Mouse (Mus musculus) thymus, adult 2 months (tissue): ENCODE data around the gene Ptgdr. TPM values are rescaled to one million over a fixed set of nuclear protein-coding genes. Genes with fewer than 3 reads are reported as not detected.
"Not testable (repeated sequence)": the region's sequence is repeated elsewhere in the genome, so short reads cannot be mapped to it uniquely, and the experiment has no call there.

ENCODE experiments used
- DNase-seq: peaks from one replicate; pipeline ENCODE4 v3.0.0; 2021
- H3K27ac ChIP-seq: fragments of 200-500 bp; 2 replicates; pipeline ENCODE4 v1.5.1; 2012; ENCODE audit warnings: low read length, control low read depth; ENCODE audit not compliant: control insufficient read depth, insufficient read depth
- H3K27me3 ChIP-seq: fragments of 200-500 bp; 2 replicates; pipeline ENCODE4 v1.6.1; 2012; ENCODE audit warnings: mild to moderate bottlenecking, low read length, moderate library complexity, mixed read lengths; ENCODE audit not compliant: control insufficient read depth, insufficient read depth
- H3K36me3 ChIP-seq: fragments of 200-500 bp; 2 replicates; pipeline ENCODE4 v1.6.1; 2012; ENCODE audit warnings: mild to moderate bottlenecking, low read length, moderate library complexity; ENCODE audit not compliant: control insufficient read depth, insufficient read depth
- H3K4me1 ChIP-seq: fragments of 200-500 bp; replicated peaks from 2 replicates; pipeline ENCODE4 v1.6.1; 2012; ENCODE audit warnings: low read length; ENCODE audit not compliant: control insufficient read depth, insufficient read depth
- H3K4me3 ChIP-seq: fragments of 200-500 bp; 2 replicates; pipeline ENCODE4 v1.5.1; 2012; ENCODE audit warnings: mild to moderate bottlenecking, low read length, control low read depth, moderate library complexity; ENCODE audit not compliant: control insufficient read depth, insufficient read depth
- CTCF ChIP-seq: fragments of 200-500 bp; IDR thresholded peaks from 2 replicates; pipeline ENCODE4 v1.5.1; 2012; ENCODE audit warnings: mild to moderate bottlenecking, control low read depth, low read length, moderate library complexity, borderline replicate concordance; ENCODE audit not compliant: control insufficient read depth, poor library complexity, insufficient read depth; ENCODE audit errors: extremely low read depth
- POLR2A ChIP-seq: fragments of 200-500 bp; IDR thresholded peaks from 2 replicates; pipeline ENCODE4 v1.6.1; 2012; ENCODE audit warnings: mild to moderate bottlenecking, low read length, control low read depth, moderate library complexity; ENCODE audit not compliant: control insufficient read depth, poor library complexity, insufficient read depth; ENCODE audit errors: extremely low read depth
- WGBS: fragments of 180-500 bp; shearing (Covaris S2); methylation state at CpG from one replicate; pipeline ENCODE4 v1.1.7; 2018; 5-methylcytosine and 5-hydroxymethylcytosine counted together
- polyA plus RNA-seq: library from polyadenylated mRNA; depleted of rRNA; stranded (reverse); fragments of >200 nt; gene quantifications from 2 replicates; pipeline ENCODE4 v1.2.3, GENCODE M21; 2012

Gene Ptgdr
- polyA plus RNA-seq, 1 experiment, result 0.66 TPM

DNA sequence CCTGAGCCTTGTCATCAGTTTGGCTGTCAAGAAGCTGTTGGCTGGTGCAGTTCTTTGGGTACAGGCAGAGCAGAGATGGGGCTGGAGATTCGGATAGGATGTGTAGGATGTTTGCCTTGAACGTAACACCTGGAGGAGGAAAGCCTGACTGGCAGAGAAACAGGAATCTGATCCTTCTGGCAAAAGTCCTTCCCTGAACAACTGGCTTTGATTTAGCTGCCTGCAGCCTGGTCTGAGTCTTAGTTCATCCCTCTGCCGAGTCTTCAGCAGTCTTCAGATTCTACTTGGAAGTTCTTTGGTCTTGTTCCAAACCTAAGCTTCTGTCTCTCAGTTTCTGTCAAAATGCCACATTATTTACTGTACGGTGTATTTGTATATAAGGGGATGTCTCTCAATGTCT, 3.9 kb upstream of the Ptgdr start:
- no peak for DNase-seq
- 91% methylated on average over 4 of the region's 4 CpGs for WGBS

GRCm38 (mm10) chr14:44861161-44861560, 2.0 kb upstream of the Ptgdr start:
- H3K4me3 ChIP-seq, result no peak overlapping the region
- 3% methylated on average over 3 of the region's 3 CpGs for WGBS
- TF ChIP-seq POLR2A, result no peak
- no peak for TF ChIP-seq CTCF

More for the DNA sequence above, 3.9 kb upstream of the Ptgdr start:
- H3K4me1 ChIP-seq, result no peaks in the 10 kb centered on the region
- TF ChIP-seq CTCF (no peak), POLR2A (no peak)
- no peaks in the 10 kb centered on the region for H3K27me3 ChIP-seq
- no peaks in the 10 kb centered on the region for H3K36me3 ChIP-seq
- no peak overlapping the region for H3K4me3 ChIP-seq
- no peak overlapping the region for H3K27ac ChIP-seq

GRCm38 (mm10) chr14:44858372-44858771, 803 bp downstream of the Ptgdr start:
- no peak for DNase-seq
- no peaks in the 10 kb centered on the region for H3K4me1 ChIP-seq
- TF ChIP-seq CTCF (no peak), POLR2A (no peak)
- no peaks in the 10 kb centered on the region for H3K36me3 ChIP-seq
- H3K27me3 ChIP-seq, result no peaks in the 10 kb centered on the region
- no peak overlapping the region for H3K27ac ChIP-seq
- 23% methylated on average over 12 of the region's 12 CpGs for WGBS
- no peak overlapping the region for H3K4me3 ChIP-seq

More at GRCm38 (mm10) chr14:44861161-44861560, 2.0 kb upstream of the Ptgdr start:
- no peaks in the 10 kb centered on the region for H3K36me3 ChIP-seq
- DNase-seq, result no peak
- no peaks in the 10 kb centered on the region for H3K27me3 ChIP-seq
- no peaks in the 10 kb centered on the region for H3K4me1 ChIP-seq
- H3K27ac ChIP-seq, result no peak overlapping the region

DNA sequence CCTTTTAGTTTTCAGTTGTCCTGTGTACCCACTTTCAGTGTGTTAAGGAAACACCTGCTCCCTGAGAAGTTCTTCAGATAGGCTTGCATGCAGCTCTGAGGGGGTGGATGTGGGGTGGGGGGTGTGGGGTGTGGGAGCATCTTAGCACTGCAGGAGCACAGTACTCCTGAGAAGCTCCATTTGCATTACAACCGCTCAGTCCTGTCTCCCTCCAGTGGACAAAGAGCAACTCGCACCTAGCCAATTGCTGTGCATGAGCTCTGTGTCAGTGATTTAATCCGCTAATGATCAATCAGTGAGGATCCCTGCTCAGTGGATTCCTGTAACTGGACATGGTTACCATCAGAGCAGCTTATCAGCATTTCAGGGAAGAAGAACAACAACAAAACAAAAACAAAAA, 8.5 kb downstream of the Ptgdr start:
- not testable (repeated sequence) for H3K27ac ChIP-seq, H3K27me3 ChIP-seq, H3K4me1 ChIP-seq, H3K36me3 ChIP-seq, H3K4me3 ChIP-seq, DNase-seq
- 16% methylated on average over 3 of the region's 3 CpGs for WGBS

GRCm38 (mm10) chr14:44847740-44848139, 11.4 kb downstream of the Ptgdr start:
- no peak overlapping the region for H3K27ac ChIP-seq
- no peaks in the 10 kb centered on the region for H3K36me3 ChIP-seq
- no peaks in the 10 kb centered on the region for H3K4me1 ChIP-seq
- no peak overlapping the region for H3K4me3 ChIP-seq
- WGBS, result 90% methylated on average over 2 of the region's 2 CpGs
- DNase-seq, result no peak
- TF ChIP-seq CTCF (no peak), POLR2A (no peak)
- no peaks in the 10 kb centered on the region for H3K27me3 ChIP-seq

DNA sequence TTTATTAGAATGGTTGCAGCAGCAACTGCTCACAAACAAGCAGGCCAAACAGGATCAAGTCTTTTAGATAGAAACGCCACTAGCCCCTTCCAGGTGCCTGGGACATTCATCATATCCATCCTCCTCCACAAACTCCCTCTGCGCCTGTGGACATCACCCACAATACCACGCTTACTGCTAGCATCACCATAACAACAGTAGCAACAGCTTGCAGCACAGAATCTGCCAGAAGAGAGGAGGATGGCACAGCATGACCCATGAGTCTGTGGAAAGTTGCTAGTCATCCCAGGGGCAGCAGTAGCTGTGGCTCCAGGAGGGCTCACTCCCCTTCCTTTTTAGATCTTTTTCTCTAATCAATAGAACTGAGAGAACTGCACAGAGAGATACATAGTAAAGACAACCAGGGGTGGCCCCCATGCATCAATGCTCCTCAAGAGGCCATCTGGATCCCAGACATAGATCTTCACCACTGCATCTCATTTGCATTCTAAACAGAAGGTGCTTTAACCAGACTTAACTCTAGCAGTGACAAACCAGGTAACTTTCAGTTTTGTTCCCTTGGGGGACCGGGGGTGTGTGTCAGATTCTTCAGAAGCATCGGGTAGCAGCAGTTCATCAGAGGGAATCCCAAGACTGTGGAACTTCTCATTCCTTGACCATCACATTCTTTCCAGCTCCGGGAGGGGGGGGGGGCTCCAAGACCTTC, 12.5 kb downstream of the Ptgdr start:
- TF ChIP-seq POLR2A (no peak), CTCF (no peak)
- H3K4me3 ChIP-seq, result no peak overlapping the region
- H3K36me3 ChIP-seq, result no peaks in the 10 kb centered on the region
- no peaks in the 10 kb centered on the region for H3K4me1 ChIP-seq
- DNase-seq, result no peak
- H3K27ac ChIP-seq, result no peak overlapping the region
- 91% methylated on average over 6 of the region's 6 CpGs for WGBS
- H3K27me3 ChIP-seq, result no peaks in the 10 kb centered on the region

DNA sequence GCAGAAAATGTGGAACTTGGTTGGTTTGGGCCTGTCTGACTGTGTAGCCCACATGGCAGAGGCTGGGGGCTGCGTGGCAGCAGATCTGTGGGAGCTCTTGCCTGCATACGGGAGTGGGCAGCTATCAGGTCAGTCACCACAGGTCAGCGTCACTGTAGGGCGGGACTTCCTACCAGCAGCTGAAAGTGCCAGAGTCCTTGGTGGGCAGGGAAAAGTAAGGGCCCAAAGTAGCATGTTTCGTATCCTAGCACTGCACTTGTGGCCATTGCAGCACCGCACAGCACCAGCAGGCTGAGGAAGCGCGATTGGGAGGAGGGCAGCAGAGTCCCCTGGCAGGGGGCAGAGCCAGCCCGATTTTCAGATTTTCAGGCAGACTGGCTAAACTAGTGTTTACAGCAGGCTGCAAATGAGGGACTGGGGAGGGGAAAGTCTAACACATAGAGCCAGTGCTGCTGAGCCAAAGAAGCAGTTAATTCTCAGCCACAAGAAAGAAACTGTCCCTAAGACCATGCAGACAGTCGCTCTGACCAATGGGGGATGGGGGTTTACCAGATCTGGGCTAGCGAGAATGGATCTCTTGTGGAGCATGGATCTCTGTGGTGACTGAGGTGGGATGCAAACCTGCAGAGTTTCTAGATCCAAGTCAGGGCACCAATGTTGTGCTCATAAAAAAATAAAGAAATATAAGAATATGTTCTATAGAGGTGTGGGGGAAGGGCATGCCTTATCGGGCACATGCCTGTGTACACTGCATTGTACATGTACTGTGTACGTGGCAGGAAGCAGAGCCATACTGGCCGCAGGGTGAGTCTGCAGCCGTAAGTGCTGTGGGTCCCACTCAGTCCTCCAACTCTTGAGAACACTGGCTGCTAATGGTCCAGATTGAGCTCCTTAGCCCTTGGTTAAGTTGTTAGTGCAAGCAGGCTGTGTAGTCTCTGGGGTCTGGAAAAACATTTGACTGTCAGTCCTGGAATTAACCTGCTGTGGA, 15.1 kb downstream of the Ptgdr start:
- no peak for DNase-seq

More for the DNA sequence above, 15.1 kb downstream of the Ptgdr start:
- Histone ChIP-seq H3K4me3 (no peak overlapping the region), H3K27ac (no peak overlapping the region), H3K27me3 (no peaks in the 10 kb centered on the region), H3K36me3 (no peaks in the 10 kb centered on the region), H3K4me1 (no peaks in the 10 kb centered on the region)
- TF ChIP-seq CTCF (no peak), POLR2A (no peak)
- WGBS, result 74% methylated on average over 15 of the region's 15 CpGs
